Mouse (Mus musculus): ENCODE measurements around the gene Slc2a1. TPM values are rescaled to one million over a fixed set of nuclear protein-coding genes. Genes with fewer than 3 reads are reported as not detected.

The Slc2a1 gene
- 212 and 273 TPM in 2 replicates for polyA plus RNA-seq (2016; fragmentation: Nextera tagmentation; extraction: Ambion mirVana)

GRCm38 (mm10) chr4:119108495-119109408 lies at the start of gene Slc2a1:
Gene Slc2a1, plus strand, starts transcription at chr4:119108711.
- Histone ChIP-seq H3K4me3 (peak within 1 kb of the TSS; percentile 89), H3K27me3 (ENCODE audit: low read depth, poor library complexity, severe bottlenecking) (no peaks in the 10 kb centered on the region), H3K36me3 (peaks cover 29% of the 10 kb centered on the region), H3K4me1 (peaks cover 82% of the 10 kb centered on the region), H3K27ac (replicated peaks) (peak within 1 kb of the TSS; percentile 98), H3K9me3 (replicated peaks) (no peaks in the 10 kb centered on the region)
- peak; percentile 100 for DNase-seq (ENCODE audit: low spot score)
- under 1% methylated on average over 88 of the region's 88 CpGs for WGBS

GRCm38 (mm10) chr4:119066791-119067190 lies 41.7 kb upstream of the Slc2a1 start:
- Histone ChIP-seq H3K4me3 (no peak overlapping the region), H3K27me3 (ENCODE audit: low read depth, poor library complexity, severe bottlenecking) (no peaks in the 10 kb centered on the region), H3K36me3 (no peaks in the 10 kb centered on the region), H3K9me3 (replicated peaks) (no peaks in the 10 kb centered on the region), H3K27ac (replicated peaks) (no peak overlapping the region), H3K4me1 (peaks cover 42% of the 10 kb centered on the region)
- no peak for DNase-seq (ENCODE audit: low spot score)
- WGBS = 83% methylated on average over 3 of the region's 3 CpGs

- no peaks in the 10 kb centered on the region for H3K36me3 ChIP-seq
- H3K27ac ChIP-seq (replicated peaks) = peak overlapping the region; percentile 94; the same call in 1 of the 2 replicates
- no peak overlapping the region for H3K4me3 ChIP-seq
- H3K27me3 ChIP-seq (ENCODE audit: low read depth, poor library complexity, severe bottlenecking) = no peaks in the 10 kb centered on the region; the same call in 1 of the 2 replicates
- 75% methylated on average over 2 of the region's 2 CpGs for WGBS
- no peak for DNase-seq (ENCODE audit: low spot score)
- no peaks in the 10 kb centered on the region for H3K9me3 ChIP-seq (replicated peaks)
- peaks cover 46% of the 10 kb centered on the region for H3K4me1 ChIP-seq
Measured at GRCm38 (mm10) chr4:119067204-119067603, 41.3 kb upstream of the Slc2a1 start.

- peaks cover 63% of the 10 kb centered on the region for H3K4me1 ChIP-seq
- H3K27me3 ChIP-seq (ENCODE audit: low read depth, poor library complexity, severe bottlenecking) = no peaks in the 10 kb centered on the region; the same call in 1 of the 2 replicates
- no peaks in the 10 kb centered on the region for H3K36me3 ChIP-seq
- peak; percentile 58 for DNase-seq (ENCODE audit: low spot score)
- WGBS = 67% methylated on average over 6 of the region's 6 CpGs
- H3K4me3 ChIP-seq = no peak overlapping the region
- H3K9me3 ChIP-seq (replicated peaks) = no peaks in the 10 kb centered on the region
- peak overlapping the region; percentile 94 for H3K27ac ChIP-seq (replicated peaks)
Measured at GRCm38 (mm10) chr4:119068918-119069317, 39.6 kb upstream of the Slc2a1 start.

- Histone ChIP-seq H3K27ac (replicated peaks) (peak overlapping the region; percentile 94), H3K9me3 (replicated peaks) (no peaks in the 10 kb centered on the region), H3K4me1 (peaks cover 75% of the 10 kb centered on the region), H3K4me3 (peak overlapping the region; percentile 45; the same call in 1 of the 2 replicates), H3K27me3 (ENCODE audit: low read depth, poor library complexity, severe bottlenecking) (no peaks in the 10 kb centered on the region; the same call in 1 of the 2 replicates), H3K36me3 (no peaks in the 10 kb centered on the region)
- WGBS = 26% methylated on average over 1 of the region's 1 CpGs
- DNase-seq (ENCODE audit: low spot score) = peak; percentile 43
Measured at GRCm38 (mm10) chr4:119070181-119070580, 38.3 kb upstream of the Slc2a1 start.

GRCm38 (mm10) chr4:119070959-119071647 lies 37.4 kb upstream of the Slc2a1 start:
- H3K27me3 ChIP-seq (ENCODE audit: low read depth, poor library complexity, severe bottlenecking) = no peaks in the 10 kb centered on the region; the same call in 1 of the 2 replicates
- DNase-seq (ENCODE audit: low spot score) = peak; percentile 70
- peak overlapping the region; percentile 94 for H3K27ac ChIP-seq (replicated peaks)
- WGBS = 12% methylated on average over 16 of the region's 16 CpGs
- no peaks in the 10 kb centered on the region for H3K36me3 ChIP-seq
- peaks cover 85% of the 10 kb centered on the region for H3K4me1 ChIP-seq
- H3K9me3 ChIP-seq (replicated peaks) = no peaks in the 10 kb centered on the region
- peak overlapping the region; percentile 45 for H3K4me3 ChIP-seq

GRCm38 (mm10) chr4:119071648-119072362 lies 36.7 kb upstream of the Slc2a1 start:
- Histone ChIP-seq H3K9me3 (replicated peaks) (no peaks in the 10 kb centered on the region), H3K27ac (replicated peaks) (peak overlapping the region; percentile 94), H3K4me3 (peak overlapping the region; percentile 45), H3K36me3 (no peaks in the 10 kb centered on the region), H3K4me1 (peaks cover 92% of the 10 kb centered on the region), H3K27me3 (ENCODE audit: low read depth, poor library complexity, severe bottlenecking) (no peaks in the 10 kb centered on the region; the same call in 1 of the 2 replicates)
- WGBS = 2% methylated on average over 19 of the region's 19 CpGs
- peak; percentile 80 for DNase-seq (ENCODE audit: low spot score)

GRCm38 (mm10) chr4:119072363-119072940 lies 36.1 kb upstream of the Slc2a1 start:
- Histone ChIP-seq H3K27me3 (ENCODE audit: low read depth, poor library complexity, severe bottlenecking) (no peaks in the 10 kb centered on the region; the same call in 1 of the 2 replicates), H3K4me3 (peak overlapping the region; percentile 45), H3K9me3 (replicated peaks) (no peaks in the 10 kb centered on the region), H3K36me3 (no peaks in the 10 kb centered on the region), H3K4me1 (peaks cover 94% of the 10 kb centered on the region), H3K27ac (replicated peaks) (peak overlapping the region; percentile 94)
- no peak for DNase-seq (ENCODE audit: low spot score)
- WGBS = 4% methylated on average over 19 of the region's 19 CpGs

GRCm38 (mm10) chr4:119072941-119073451 lies 35.5 kb upstream of the Slc2a1 start:
- H3K9me3 ChIP-seq (replicated peaks) = no peaks in the 10 kb centered on the region
- H3K27ac ChIP-seq (replicated peaks) = peak overlapping the region; percentile 94
- WGBS = 5% methylated on average over 28 of the region's 28 CpGs
- no peaks in the 10 kb centered on the region; the same call in 1 of the 2 replicates for H3K27me3 ChIP-seq (ENCODE audit: low read depth, poor library complexity, severe bottlenecking)
- peak; percentile 74 for DNase-seq (ENCODE audit: low spot score)
- H3K36me3 ChIP-seq = no peaks in the 10 kb centered on the region
- peak overlapping the region; percentile 45 for H3K4me3 ChIP-seq
- peaks cover 97% of the 10 kb centered on the region for H3K4me1 ChIP-seq

- 9% methylated on average over 2 of the region's 2 CpGs for WGBS
- peaks cover 92% of the 10 kb centered on the region for H3K4me1 ChIP-seq
- H3K27ac ChIP-seq (replicated peaks) = peak overlapping the region; percentile 94
- H3K36me3 ChIP-seq = no peaks in the 10 kb centered on the region
- no peaks in the 10 kb centered on the region for H3K9me3 ChIP-seq (replicated peaks)
- peak; percentile 69 for DNase-seq (ENCODE audit: low spot score)
- no peaks in the 10 kb centered on the region; the same call in 1 of the 2 replicates for H3K27me3 ChIP-seq (ENCODE audit: low read depth, poor library complexity, severe bottlenecking)
- peak overlapping the region; percentile 45 for H3K4me3 ChIP-seq
Measured at GRCm38 (mm10) chr4:119073626-119074025, 34.9 kb upstream of the Slc2a1 start.

- no peaks in the 10 kb centered on the region for H3K9me3 ChIP-seq (replicated peaks)
- peak overlapping the region; percentile 94 for H3K27ac ChIP-seq (replicated peaks)
- H3K4me1 ChIP-seq = peaks cover 82% of the 10 kb centered on the region
- no peak overlapping the region for H3K4me3 ChIP-seq
- 17% methylated on average over 6 of the region's 6 CpGs for WGBS
- no peaks in the 10 kb centered on the region for H3K36me3 ChIP-seq
- DNase-seq (ENCODE audit: low spot score) = peak; percentile 28
- H3K27me3 ChIP-seq (ENCODE audit: low read depth, poor library complexity, severe bottlenecking) = no peaks in the 10 kb centered on the region; the same call in 1 of the 2 replicates
Measured at GRCm38 (mm10) chr4:119074596-119074995, 33.9 kb upstream of the Slc2a1 start.

All from midbrain, embryonic 10.5 days (tissue).